Mouse (Mus musculus) layer of hippocampus, adult 18-20 months (tissue): Measurements from ENCODE around the gene Kcnq1. TPM values are rescaled to one million over a fixed set of nuclear protein-coding genes. Genes with fewer than 3 reads are reported as not detected.
A peak's percentile ranks its signal among the peaks of the same experiment; 100 is the strongest.

ENCODE experiments used
- DNase-seq, 2 experiments: peaks; one replicate each; pipeline ENCODE4 v3.0.0; 2022; ENCODE audit warnings: low spot score in 2 of 2
- total RNA-seq, 2 experiments: library from RNA; stranded (reverse); gene quantifications; 2 replicates each; pipeline ENCODE4 v1.2.3; 2021

Gene Kcnq1
- total RNA-seq, 2 experiments from 2014 or later, result 0.28 to 0.40 TPM

DNA sequence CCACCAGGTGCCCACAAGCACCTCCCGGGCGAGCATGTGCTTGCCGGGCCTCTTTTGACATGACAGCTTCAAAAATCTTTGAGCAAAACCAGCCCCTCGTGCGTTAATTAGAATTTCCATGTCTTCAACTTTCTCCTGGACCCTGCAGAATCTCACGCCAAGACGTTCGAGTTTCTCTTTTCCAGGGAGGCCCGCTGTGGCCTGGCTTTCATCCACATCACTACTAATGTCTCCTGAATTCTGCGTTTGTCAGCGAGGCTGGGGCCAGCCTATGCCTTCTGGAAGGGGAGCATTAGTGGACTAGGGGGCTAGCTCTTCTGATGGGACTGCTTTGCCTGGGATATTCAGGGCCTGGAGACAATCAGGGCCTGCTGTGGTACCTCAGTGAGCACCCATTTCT lies 159.2 kb downstream of the Kcnq1 start:
- DNase-seq, result no peak

DNA sequence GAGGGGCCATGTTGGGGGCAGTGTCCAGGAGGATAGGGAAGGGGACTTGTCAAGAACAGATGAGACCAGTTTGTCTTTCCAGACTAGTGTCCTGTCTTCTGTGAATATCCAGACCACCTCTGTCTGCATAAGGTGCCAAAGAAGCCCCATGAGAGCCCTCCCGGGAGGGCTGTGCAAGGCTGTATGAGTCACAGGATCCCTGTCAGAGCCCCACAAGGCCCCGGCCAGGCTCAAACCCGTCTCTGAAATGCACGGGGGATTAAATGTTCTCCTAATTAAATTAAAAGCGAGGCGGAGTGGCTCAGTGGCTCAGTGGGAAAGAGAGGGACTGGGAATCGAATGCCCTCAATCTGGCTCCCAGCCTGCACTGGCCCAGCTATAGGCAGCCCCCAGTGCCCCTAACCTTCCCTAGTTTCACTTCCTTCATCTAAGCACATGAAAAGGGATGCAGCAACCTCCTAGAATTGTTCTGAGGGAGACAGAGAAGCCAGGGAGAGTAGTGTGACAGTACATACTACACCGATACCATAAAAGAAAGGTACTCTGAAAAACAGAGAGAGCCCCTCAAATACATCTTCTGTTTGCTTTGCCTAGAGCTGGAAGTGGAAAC lies 159.8 kb downstream of the Kcnq1 start:
- no peak for DNase-seq

DNA sequence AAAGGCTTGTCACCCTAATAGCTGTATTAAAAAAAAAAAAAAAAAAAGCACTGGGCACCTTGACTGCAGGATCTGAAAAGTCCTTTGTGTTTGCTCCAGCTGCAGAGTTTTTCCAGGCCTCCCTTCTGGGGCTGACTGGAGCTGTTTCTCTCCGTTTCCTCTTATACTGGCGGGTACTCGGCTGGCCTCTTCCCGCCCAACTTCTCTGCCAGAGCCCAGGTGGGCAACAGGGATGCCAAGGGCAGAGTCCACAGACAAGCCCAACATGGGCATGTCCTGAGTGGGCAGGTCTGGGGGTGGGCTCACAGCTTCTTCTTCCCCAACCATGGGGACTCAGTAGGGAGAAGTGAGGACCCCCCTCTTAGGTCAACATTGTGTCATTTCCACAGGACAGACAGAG lies 167.6 kb downstream of the Kcnq1 start:
- DNase-seq, result no peak

DNA sequence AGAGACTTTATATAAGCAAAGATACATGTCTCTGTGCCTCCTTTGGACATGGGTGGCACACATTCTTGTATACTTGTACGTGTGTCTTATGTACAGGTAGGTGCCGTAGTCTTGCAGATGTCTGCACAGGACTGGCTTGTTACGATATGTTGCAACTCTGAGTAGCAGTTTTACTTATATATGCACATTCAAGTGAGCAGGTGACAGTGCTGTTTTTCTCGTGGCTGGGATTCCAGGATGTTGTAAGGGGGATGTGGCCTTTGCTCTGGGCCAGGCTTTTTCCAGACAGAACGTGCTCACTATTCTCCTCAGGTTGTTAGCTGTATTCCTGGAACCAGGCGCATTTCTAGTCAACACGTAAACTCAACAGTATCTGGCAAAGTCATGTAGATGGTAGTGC lies 168.9 kb downstream of the Kcnq1 start:
- DNase-seq, result no peak

DNA sequence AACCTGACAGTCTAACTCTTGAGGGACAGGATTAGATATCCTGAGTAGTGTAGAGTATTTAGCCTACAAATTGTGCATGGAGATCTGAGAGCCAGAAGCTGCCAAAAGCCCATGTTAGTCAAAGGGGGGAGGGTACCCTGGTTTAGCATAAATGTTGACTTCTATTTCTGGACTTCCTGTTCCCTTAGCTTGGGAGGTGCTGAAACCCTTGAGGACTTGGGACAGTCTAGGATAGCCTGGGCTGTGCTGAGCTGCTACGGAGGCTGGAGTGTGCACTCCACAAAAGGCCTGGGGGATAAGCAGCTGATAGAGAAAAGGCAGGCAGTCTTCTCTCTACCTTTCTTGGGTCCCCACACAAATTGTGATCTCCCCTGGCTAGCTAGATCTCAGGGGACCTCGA lies 177.5 kb downstream of the Kcnq1 start:
- no peak for DNase-seq

DNA sequence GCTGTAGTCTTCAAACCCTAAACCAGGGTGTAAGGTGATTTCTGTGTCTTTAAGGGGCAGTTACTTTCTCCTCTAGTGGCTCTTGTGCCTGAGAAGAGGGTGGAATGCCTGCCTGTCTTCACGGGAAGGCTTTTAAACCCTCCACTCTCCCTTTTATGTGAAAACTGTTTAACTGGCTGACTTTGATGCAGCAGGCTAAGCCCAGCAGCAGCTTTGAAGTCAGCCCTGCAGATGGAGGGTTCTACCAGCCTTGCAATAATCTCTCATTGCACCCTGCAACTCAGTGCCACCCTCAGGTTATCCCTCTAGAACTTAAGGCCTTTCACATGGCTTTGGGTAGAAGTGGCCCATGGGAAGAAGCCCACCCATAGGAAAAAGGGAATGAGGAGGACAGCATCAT lies 178.7 kb downstream of the Kcnq1 start:
- DNase-seq, result no peak

DNA sequence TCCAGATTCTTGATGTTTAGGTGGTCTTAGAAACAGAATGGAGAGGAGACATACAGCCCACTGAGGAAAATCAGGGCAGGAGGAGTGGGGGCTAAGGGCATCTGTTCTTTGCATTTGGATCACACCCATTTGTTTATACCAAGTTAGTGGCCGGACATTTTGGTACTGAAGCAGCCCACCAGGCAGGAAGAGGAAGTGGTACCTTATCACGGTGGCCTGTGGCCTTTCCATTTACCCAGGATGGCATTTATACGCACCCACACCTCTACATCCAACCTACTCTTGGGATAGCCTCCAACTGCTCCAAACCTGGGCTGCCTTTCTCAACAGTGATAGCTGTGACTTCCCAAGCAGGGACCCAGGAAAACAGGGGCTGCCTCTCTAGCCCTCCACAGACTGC lies 179.3 kb downstream of the Kcnq1 start:
- no peak for DNase-seq

DNA sequence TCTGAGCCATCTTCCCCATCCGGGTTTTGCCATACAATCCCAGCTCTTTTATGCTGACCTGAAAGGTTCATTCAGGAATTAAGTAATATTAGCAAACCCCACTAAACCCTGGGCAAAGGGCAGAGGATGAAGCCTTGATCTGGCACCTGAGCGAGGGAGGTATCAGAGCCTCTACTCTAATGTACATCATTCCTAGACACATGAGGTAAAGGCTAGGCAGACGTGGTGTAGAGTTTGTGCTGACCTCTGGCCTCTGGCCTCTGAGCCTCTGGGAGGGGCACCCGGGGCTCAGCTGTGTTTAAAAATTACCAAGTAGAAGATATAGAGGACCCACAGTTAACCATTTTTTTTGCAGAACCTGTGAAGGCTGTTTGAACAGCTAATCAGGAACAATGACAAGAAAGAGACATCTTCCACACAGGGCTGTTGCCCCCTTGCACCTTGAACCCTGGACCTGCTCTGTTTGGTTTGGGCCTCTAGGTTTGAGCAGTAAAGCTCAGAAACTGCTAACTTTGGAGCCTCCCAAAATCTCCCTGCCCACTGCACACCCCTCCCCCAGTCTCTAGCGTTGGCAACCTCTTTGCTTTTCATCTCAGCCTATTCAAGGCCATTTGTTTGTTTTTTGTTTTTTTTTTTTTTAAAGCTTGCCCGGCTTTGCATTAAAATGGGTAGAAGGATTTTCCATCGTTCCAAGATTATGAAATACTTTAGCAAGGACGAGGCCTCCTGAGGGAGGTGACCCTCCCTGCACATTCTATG lies 180.5 kb downstream of the Kcnq1 start:
- DNase-seq, result no peak

DNA sequence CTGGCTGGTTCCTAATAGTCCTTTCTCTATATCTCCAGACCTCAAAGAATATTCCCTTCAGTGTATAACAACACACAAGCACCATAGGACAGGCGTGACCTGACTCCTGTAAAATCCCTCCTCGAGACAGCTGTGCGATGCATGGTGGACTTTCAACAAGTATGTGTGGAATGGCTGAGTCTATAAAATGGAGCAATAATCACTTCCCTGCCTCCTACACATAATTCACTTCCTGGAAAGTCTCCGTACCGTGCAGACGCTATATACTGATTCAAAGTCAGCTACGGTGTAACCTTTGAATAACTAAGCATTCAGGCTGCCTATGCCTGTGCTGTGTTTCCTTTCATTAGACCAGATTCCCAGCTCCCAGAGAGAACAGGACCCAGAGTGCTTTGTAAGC lies 182.0 kb downstream of the Kcnq1 start:
- no peak for DNase-seq

DNA sequence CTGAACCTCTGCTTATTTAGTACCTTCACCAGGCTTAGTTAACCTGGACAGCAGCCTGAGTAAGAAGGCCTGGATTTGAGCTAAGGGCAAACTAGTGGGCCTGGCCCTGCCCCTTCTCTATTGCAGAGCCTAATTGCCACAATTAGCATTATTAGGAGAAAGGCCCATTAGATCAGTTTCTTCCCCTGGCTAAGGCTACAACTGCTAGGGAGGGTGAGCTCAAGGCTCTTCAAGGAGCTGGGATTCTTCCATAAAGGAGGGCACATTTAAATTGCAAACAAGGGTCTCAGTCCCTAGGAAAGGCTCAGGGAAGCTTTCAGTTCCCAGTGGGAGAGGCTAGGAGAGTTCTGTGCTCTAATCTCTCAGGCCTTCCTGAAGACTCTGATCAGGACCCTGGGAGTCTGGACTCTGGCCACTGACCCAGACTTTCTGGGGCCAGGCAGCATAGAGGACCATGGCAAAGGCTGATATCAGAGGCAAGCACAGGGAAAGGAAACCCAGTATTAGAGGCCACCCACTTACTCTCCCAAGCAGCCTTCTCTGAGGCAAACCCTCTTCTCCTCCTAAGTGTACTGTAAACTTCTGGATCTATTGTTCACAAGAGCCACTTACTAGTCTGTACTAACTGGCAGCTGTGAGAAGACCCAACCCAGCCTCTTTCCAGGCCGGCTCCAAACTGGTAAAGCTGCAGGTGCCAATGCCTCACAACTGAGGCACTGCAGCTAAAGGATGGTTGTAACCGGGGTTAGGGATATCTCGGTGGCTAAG lies 183.1 kb downstream of the Kcnq1 start:
- no peak for DNase-seq

DNA sequence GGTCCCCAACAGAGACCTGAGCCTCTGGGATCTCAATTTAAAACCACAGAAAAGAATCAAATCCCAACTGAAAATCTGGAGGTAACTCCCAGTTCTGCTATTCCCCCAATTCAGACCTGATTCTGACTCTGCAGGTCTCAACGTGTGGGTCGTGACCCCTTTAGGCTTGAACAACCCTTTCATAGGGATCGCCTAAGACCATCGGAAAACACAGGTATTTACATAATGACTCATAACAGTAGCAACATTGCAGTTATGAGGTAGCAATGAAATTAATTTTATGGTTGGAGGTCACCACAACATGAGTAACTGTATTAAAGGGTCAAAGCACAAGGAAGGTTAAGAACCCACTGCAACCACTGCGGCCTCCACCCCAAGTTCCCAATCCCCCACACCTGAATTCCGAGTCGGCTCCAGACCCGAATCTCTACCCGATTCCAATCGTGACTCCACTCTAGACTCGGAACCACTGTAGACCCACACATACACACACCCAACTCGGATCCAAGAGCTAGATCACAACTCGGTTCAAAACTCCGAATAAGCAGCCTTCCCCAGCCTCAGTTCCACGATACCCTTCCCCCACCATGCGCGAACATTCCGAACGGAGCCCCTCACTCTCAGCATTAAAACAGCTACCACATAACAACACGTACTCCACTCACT lies 188.7 kb downstream of the Kcnq1 start:
- no peak for DNase-seq

DNA sequence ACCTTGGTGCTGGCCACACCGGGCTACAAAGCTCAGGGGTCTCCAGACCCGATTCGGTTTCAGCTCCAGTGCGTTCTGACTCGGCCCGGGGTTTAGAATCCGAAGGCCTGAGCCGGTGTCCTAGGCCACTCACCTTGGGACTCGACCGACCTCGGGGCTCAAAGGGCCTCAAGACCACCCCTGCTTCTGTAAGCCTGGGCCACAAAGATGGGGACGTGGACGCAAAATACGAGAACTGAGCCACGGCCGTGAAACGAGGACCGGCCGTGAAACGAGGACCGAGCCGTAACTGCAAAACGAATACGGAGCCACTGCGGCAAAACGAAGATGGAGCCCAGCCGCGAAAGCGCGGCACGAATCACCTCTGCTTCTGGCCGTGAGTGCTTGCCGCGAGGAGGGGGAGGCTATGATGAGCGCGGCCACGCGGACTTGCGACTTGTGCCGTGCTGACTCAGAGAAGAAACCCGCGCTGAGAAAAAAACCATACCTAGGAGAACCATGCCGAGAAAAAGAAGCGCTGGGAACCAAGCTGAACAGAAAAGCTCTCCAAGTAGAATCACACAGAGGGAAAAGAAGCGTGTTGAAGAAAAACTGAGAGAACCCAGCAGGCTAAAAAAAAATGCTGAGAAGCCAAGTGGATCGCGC lies 189.3 kb downstream of the Kcnq1 start:
- peak in 1 of 2 experiments; percentile 33 for DNase-seq

DNA sequence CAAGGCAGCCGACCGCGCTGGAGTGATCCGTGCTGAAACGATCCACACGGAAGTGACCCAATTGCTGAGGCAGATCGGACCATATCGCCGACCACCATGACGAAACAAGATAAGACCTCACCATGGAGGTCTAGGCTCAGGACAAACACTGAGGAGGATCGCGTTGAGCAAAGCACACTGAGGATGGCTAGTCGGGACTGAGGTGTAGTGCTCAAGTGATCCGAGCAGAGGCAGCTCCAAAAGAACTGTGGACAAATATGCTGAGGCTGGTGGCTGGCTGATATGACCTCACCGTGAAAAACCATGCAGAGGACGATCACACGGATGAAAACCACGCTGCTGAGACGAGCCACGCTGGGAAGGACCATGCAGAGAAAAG lies 189.8 kb downstream of the Kcnq1 start:
- DNase-seq, result no peak

DNA sequence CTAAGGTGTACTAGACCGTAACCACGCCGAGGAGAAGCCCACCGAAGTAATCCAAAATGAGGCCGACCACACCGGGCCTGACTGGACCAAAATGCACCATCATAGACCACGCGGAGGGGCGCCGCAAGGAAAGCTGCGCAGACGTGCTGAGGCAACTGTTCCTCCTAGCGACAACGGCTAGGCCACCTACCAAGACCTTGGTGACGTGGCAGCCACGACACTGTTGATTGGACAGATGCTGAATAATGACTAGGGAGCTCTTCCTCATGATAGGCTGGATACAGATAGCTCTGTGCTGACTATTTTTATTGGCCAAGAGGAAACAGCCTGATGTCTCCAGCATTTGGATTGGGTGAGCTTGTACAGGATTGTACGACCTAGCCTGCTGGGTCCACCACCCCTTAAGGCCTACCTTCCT lies 190.2 kb downstream of the Kcnq1 start:
- peak; percentile 91 to 100 for DNase-seq

DNA sequence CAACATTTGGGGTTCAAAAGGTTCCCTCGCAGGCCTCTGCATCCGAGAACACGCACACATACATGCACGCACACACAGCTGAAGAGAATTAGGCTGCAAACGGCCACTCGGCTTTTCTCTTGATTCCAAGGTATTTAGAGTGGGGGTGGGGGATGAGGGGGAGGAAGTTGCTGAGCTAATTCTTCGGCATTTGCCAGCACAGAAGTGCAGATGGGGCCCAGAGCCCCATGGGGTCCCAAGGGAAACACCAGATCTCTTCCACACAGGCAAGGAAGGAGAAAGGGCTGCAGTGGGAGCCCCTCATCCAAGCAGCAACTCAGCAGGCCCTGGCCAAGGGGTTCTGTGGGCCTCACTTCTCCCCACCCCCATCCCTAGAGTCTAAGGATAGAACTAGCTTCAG lies 193.9 kb downstream of the Kcnq1 start:
- no peak for DNase-seq

DNA sequence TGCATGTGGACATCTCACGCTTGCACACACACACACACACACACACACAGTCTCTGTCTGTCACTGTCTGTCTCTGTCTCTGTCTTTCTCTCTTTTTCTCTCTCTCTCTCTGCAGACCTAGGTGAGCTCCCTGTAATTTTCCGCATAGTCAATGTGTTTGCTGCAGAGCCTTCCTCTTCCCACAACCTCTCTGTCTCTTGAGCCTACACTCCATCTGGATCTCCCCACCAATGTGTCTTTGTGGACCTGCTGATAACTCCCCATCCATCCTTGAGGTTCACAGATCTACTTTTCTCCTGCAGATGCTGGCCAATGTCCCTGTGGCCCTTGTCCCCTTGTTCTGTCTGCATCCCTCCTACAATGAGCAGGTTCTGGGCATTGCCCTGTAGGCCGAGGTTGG lies 194.5 kb downstream of the Kcnq1 start:
- no peak for DNase-seq

DNA sequence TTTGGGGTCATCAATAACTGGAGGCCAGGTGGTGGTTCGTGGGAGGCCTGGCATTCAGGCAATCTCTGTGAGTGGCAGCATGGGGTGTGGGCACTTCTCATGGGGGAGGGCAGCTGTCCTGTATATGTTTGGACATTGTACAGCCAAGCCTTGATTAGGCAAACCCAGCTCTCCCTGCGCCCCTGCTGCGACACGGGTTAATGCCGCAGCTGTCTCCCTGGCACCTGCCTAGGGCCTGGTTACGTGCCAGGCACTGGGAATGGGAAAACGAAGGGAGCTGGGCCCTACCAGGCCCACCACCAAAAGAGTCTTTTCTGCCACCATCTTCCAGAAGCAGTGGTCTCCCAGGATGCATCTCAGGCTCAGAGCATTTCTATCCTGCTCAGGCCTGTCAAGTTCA lies 196.0 kb downstream of the Kcnq1 start:
- no peak for DNase-seq

DNA sequence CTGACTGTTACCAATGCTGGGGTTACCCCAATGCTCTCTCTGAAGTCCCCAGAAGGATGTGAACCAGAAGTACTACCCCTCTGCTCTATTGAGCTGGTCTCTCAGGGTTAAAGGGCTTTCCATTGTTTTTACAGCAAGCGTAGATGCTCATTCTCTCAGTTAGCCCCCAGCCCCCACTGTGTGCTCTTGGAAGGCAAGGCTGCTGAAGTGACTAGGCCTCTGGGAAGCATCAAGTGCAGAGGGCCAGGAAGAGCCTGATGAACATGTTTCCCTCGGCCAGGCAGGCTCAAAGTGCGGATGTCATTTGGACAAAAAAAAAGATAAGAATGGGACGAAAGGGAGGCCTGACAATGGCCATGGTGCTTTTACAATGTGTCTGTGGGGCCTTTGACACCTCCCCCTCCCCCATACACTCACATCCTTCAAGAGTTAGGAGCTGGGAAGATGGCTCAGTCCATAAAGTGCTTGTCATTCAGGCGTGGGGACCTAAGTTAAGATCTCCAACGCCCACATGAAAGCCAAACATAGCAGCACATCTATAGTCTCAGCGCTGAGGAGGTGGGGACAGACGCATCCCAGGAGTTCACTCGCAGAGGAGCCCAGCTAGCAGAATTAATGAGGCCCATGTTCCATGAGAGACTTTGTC lies 196.6 kb downstream of the Kcnq1 start:
- DNase-seq, result no peak

DNA sequence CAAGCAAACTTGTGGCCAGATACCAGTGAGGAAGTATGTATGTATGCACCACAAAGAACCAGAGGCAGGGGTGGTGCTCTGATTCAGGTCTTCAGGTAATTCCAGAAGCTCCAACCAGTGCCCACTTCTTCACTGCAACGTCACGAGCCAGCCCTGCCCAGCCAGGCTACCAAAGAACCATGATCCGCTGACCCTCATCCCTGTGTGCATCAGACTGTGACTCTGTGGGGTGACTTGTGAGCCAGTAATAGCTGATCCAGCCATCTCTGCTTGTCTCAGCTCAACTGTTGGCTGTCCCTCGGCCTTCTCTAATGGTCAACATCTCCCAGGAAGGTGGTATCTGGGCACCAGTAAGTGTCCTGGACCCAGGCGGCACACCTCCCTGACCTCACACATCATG lies 197.4 kb downstream of the Kcnq1 start:
- no peak for DNase-seq

DNA sequence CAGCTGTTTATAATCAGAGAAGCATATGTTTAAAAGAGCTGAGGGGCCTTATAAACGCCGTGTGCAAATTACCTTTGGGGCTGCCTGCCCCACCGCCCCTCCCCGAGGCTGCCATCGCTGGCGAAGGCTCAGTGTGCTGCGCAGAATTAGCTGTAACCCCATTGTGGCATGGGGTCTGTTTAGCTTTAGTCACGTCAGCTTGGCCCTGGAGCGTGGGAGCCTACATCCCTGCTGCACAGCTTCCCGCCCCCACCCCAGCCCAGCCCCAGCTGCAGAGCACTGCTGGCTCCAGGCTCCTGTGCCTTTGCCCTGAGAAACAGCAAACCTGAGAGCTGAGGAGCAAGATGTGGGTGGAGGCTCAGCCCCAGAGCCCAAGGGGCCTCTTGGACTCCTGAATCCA lies 199.6 kb downstream of the Kcnq1 start:
- no peak for DNase-seq

DNA sequence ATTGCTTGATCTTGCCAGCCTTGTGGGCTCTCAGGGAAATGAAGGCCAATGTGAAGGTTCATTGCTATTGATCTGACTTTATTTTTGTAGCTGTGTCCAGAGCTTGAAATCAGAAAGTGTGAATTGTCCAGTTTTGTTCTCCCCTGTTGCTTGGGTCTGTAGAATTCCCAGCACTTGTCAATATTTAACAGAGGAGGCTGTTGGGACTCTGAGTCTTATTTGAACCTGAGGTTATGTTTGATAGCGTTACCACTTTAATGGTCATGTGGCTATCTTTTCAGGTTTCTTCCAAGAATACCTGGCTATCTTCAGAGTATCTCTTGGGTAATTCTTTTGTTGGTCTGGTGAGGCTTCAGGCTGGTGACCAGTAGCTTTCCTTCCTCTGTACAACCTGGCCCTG lies 201.8 kb downstream of the Kcnq1 start:
- DNase-seq, result no peak
